Mouse (Mus musculus): ENCODE results near the gene Fut4.

DNA sequence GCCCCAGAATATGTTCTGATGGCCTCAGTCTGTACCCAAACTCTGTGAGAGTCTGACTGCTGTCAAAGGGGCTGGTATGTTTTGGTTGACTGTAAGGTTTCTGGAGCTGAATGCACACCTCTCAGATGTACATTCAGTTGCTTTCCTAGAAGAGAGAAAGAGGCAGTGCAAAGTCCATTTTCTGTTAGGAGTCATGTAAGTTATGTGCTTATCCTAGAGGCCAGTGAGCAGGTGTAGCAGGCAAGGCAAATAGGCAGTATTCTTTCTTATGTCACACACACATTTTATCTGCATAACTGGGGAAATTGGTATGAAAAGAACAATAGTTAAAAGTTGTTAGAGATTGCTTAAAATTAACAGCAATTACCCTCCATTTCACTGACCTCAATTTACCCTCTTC, 1.8 kb upstream of the Fut4 start:
- TF ChIP-seq CTCF (IDR thresholded peaks at IDR 0.05; ENCODE audit: insufficient read depth, low read length) (no peak), POLR2A (IDR thresholded peaks at IDR 0.05; ENCODE audit: borderline replicate concordance, extremely low read depth, low read depth, low read length) (no peak)
